Mouse (Mus musculus): ENCODE measurements around the gene Pafah2. TPM values are rescaled to one million over a fixed set of nuclear protein-coding genes. Genes with fewer than 3 reads are reported as not detected.
A peak's percentile ranks its signal among the peaks of the same experiment; 100 is the strongest.

The Pafah2 gene
- polyA plus RNA-seq, 1 experiment from 2014 or later: 9.5 TPM

GRCm38 (mm10) chr4:134353527-134354409 is 42.4 kb upstream of the Pafah2 start:
- ATAC-seq (ENCODE audit: insufficient number of reproducible peaks, low FRiP score, low TSS enrichment, low read depth) (no peak), DNase-seq (ENCODE audit: low spot score) (no peak)
- peaks cover 18% of the 10 kb centered on the region for H3K4me1 ChIP-seq (ENCODE audit: control insufficient read depth, insufficient read depth, low read length)
- H3K9me3 ChIP-seq (ENCODE audit: control insufficient read depth, low read length): no peaks in the 10 kb centered on the region
- no peaks in the 10 kb centered on the region for H3K27me3 ChIP-seq (ENCODE audit: control insufficient read depth, insufficient read depth, low read length)
- H3K27ac ChIP-seq (replicated peaks; ENCODE audit: low read depth, low read length): no peak overlapping the region
- H3K36me3 ChIP-seq (ENCODE audit: control insufficient read depth, insufficient read depth, low read length): no peaks in the 10 kb centered on the region
- WGBS: 70% methylated on average over 5 of the region's 5 CpGs
- no peak overlapping the region for H3K4me2 ChIP-seq (ENCODE audit: low read depth, severe bottlenecking)
- H3K9ac ChIP-seq (ENCODE audit: low read length): no peak overlapping the region
- no peak overlapping the region for H3K4me3 ChIP-seq (ENCODE audit: low read depth, low read length)

GRCm38 (mm10) chr4:134355841-134356452 is 40.2 kb upstream of the Pafah2 start:
- DNase-seq (ENCODE audit: low spot score): no peak
- 46% methylated on average over 16 of the region's 16 CpGs for WGBS
- H3K9ac ChIP-seq (ENCODE audit: low read length): no peak overlapping the region
- no peaks in the 10 kb centered on the region for H3K27me3 ChIP-seq (ENCODE audit: control insufficient read depth, insufficient read depth, low read length)
- ATAC-seq (ENCODE audit: insufficient number of reproducible peaks, low FRiP score, low TSS enrichment, low read depth): no peak
- no peaks in the 10 kb centered on the region for H3K36me3 ChIP-seq (ENCODE audit: control insufficient read depth, insufficient read depth, low read length)
- H3K4me1 ChIP-seq (ENCODE audit: control insufficient read depth, insufficient read depth, low read length): peaks cover 18% of the 10 kb centered on the region
- no peak overlapping the region for H3K27ac ChIP-seq (replicated peaks; ENCODE audit: low read depth, low read length)
- H3K9me3 ChIP-seq (ENCODE audit: control insufficient read depth, low read length): no peaks in the 10 kb centered on the region
- no peak overlapping the region for H3K4me3 ChIP-seq (ENCODE audit: low read depth, low read length)
- H3K4me2 ChIP-seq (ENCODE audit: low read depth, severe bottlenecking): no peak overlapping the region

- Histone ChIP-seq H3K36me3 (ENCODE audit: control insufficient read depth, insufficient read depth, low read length) (no peaks in the 10 kb centered on the region), H3K27me3 (ENCODE audit: control insufficient read depth, insufficient read depth, low read length) (no peaks in the 10 kb centered on the region), H3K4me2 (ENCODE audit: low read depth, severe bottlenecking) (no peak overlapping the region; the same call in 1 of the 2 replicates), H3K4me3 (ENCODE audit: low read depth, low read length) (no peak overlapping the region), H3K9ac (ENCODE audit: low read length) (no peak overlapping the region), H3K9me3 (ENCODE audit: control insufficient read depth, low read length) (no peaks in the 10 kb centered on the region), H3K4me1 (ENCODE audit: control insufficient read depth, insufficient read depth, low read length) (peaks cover 16% of the 10 kb centered on the region), H3K27ac (replicated peaks; ENCODE audit: low read depth, low read length) (no peak overlapping the region)
- DNase-seq (ENCODE audit: low spot score) (peak; percentile 84), ATAC-seq (ENCODE audit: insufficient number of reproducible peaks, low FRiP score, low TSS enrichment, low read depth) (no peak)
- WGBS: 24% methylated on average over 22 of the region's 22 CpGs
Measured at GRCm38 (mm10) chr4:134356591-134357460, 39.3 kb upstream of the Pafah2 start.

GRCm38 (mm10) chr4:134357461-134357771 is 38.7 kb upstream of the Pafah2 start:
- Histone ChIP-seq H3K27ac (replicated peaks; ENCODE audit: low read depth, low read length) (no peak overlapping the region), H3K4me1 (ENCODE audit: control insufficient read depth, insufficient read depth, low read length) (peaks cover 16% of the 10 kb centered on the region; the same call in 1 of the 2 replicates), H3K4me3 (ENCODE audit: low read depth, low read length) (no peak overlapping the region), H3K36me3 (ENCODE audit: control insufficient read depth, insufficient read depth, low read length) (no peaks in the 10 kb centered on the region), H3K9ac (ENCODE audit: low read length) (no peak overlapping the region), H3K9me3 (ENCODE audit: control insufficient read depth, low read length) (no peaks in the 10 kb centered on the region), H3K4me2 (ENCODE audit: low read depth, severe bottlenecking) (no peak overlapping the region), H3K27me3 (ENCODE audit: control insufficient read depth, insufficient read depth, low read length) (no peaks in the 10 kb centered on the region)
- no peak for DNase-seq (ENCODE audit: low spot score)
- 42% methylated on average over 17 of the region's 17 CpGs for WGBS
- ATAC-seq (ENCODE audit: insufficient number of reproducible peaks, low FRiP score, low TSS enrichment, low read depth): no peak

- Histone ChIP-seq H3K4me3 (ENCODE audit: low read depth, low read length) (no peak overlapping the region), H3K4me2 (ENCODE audit: low read depth, severe bottlenecking) (no peak overlapping the region), H3K27me3 (ENCODE audit: control insufficient read depth, insufficient read depth, low read length) (no peaks in the 10 kb centered on the region), H3K36me3 (ENCODE audit: control insufficient read depth, insufficient read depth, low read length) (no peaks in the 10 kb centered on the region), H3K4me1 (ENCODE audit: control insufficient read depth, insufficient read depth, low read length) (peaks cover 16% of the 10 kb centered on the region; the same call in 1 of the 2 replicates), H3K9ac (ENCODE audit: low read length) (no peak overlapping the region), H3K27ac (replicated peaks; ENCODE audit: low read depth, low read length) (no peak overlapping the region), H3K9me3 (ENCODE audit: control insufficient read depth, low read length) (no peaks in the 10 kb centered on the region)
- DNase-seq (ENCODE audit: low spot score) (no peak), ATAC-seq (ENCODE audit: insufficient number of reproducible peaks, low FRiP score, low TSS enrichment, low read depth) (no peak)
- WGBS: 87% methylated on average over 6 of the region's 6 CpGs
Measured at GRCm38 (mm10) chr4:134359649-134360048, 36.5 kb upstream of the Pafah2 start.

GRCm38 (mm10) chr4:134361215-134361614 is 34.9 kb upstream of the Pafah2 start:
- peak; percentile 57 for DNase-seq (ENCODE audit: low spot score)
- H3K9ac ChIP-seq (ENCODE audit: low read length): no peak overlapping the region
- peak; percentile 36; the same call in 1 of the 2 replicates for ATAC-seq (ENCODE audit: insufficient number of reproducible peaks, low FRiP score, low TSS enrichment, low read depth)
- H3K27ac ChIP-seq (replicated peaks; ENCODE audit: low read depth, low read length): 0 out of 2 replicates have a peak overlapping the region, but pooled peaks have one; percentile 21
- no peak overlapping the region for H3K4me3 ChIP-seq (ENCODE audit: low read depth, low read length)
- H3K36me3 ChIP-seq (ENCODE audit: control insufficient read depth, insufficient read depth, low read length): no peaks in the 10 kb centered on the region
- H3K9me3 ChIP-seq (ENCODE audit: control insufficient read depth, low read length): no peaks in the 10 kb centered on the region
- WGBS: 16% methylated on average over 5 of the region's 5 CpGs
- no peaks in the 10 kb centered on the region for H3K27me3 ChIP-seq (ENCODE audit: control insufficient read depth, insufficient read depth, low read length)
- H3K4me1 ChIP-seq (ENCODE audit: control insufficient read depth, insufficient read depth, low read length): peaks cover 9% of the 10 kb centered on the region; the same call in 1 of the 2 replicates
- H3K4me2 ChIP-seq (ENCODE audit: low read depth, severe bottlenecking): no peak overlapping the region

- Histone ChIP-seq H3K4me1 (ENCODE audit: control insufficient read depth, insufficient read depth, low read length) (peaks cover 5% of the 10 kb centered on the region; the same call in 1 of the 2 replicates), H3K4me2 (ENCODE audit: low read depth, severe bottlenecking) (no peak overlapping the region), H3K27ac (replicated peaks; ENCODE audit: low read depth, low read length) (no peak overlapping the region), H3K36me3 (ENCODE audit: control insufficient read depth, insufficient read depth, low read length) (no peaks in the 10 kb centered on the region), H3K9ac (ENCODE audit: low read length) (no peak overlapping the region), H3K4me3 (ENCODE audit: low read depth, low read length) (no peak overlapping the region), H3K27me3 (ENCODE audit: control insufficient read depth, insufficient read depth, low read length) (no peaks in the 10 kb centered on the region), H3K9me3 (ENCODE audit: control insufficient read depth, low read length) (no peaks in the 10 kb centered on the region)
- DNase-seq (ENCODE audit: low spot score): no peak
- no peak for ATAC-seq (ENCODE audit: insufficient number of reproducible peaks, low FRiP score, low TSS enrichment, low read depth)
- WGBS: 68% methylated on average over 9 of the region's 9 CpGs
Measured at GRCm38 (mm10) chr4:134362124-134362523, 34.0 kb upstream of the Pafah2 start.

GRCm38 (mm10) chr4:134362586-134362985 is 33.5 kb upstream of the Pafah2 start:
- Histone ChIP-seq H3K27me3 (ENCODE audit: control insufficient read depth, insufficient read depth, low read length) (0 out of 2 replicates have a peak, but pooled peaks cover under 1% of the 10 kb centered on the region), H3K9ac (ENCODE audit: low read length) (no peak overlapping the region), H3K36me3 (ENCODE audit: control insufficient read depth, insufficient read depth, low read length) (no peaks in the 10 kb centered on the region), H3K9me3 (ENCODE audit: control insufficient read depth, low read length) (no peaks in the 10 kb centered on the region), H3K4me3 (ENCODE audit: low read depth, low read length) (no peak overlapping the region), H3K4me2 (ENCODE audit: low read depth, severe bottlenecking) (no peak overlapping the region), H3K27ac (replicated peaks; ENCODE audit: low read depth, low read length) (no peak overlapping the region), H3K4me1 (ENCODE audit: control insufficient read depth, insufficient read depth, low read length) (peaks cover 3% of the 10 kb centered on the region; the same call in 1 of the 2 replicates)
- ATAC-seq (ENCODE audit: insufficient number of reproducible peaks, low FRiP score, low TSS enrichment, low read depth): no peak
- peak; percentile 47 for DNase-seq (ENCODE audit: low spot score)
- WGBS: 17% methylated on average over 9 of the region's 9 CpGs

Measured in limb, embryonic 11.5 days (tissue).